Mouse (Mus musculus): ENCODE results near the gene Tmed6. TPM values are rescaled to one million over a fixed set of nuclear protein-coding genes. Genes with fewer than 3 reads are reported as not detected.
"Not testable (repeated sequence)": the region's sequence is repeated elsewhere in the genome, so short reads cannot be mapped to it uniquely, and the experiment has no call there.

Gene Tmed6
- polyA plus RNA-seq, 1 experiment from 2014 or later: not detected

- not testable (repeated sequence) for H3K4me1 ChIP-seq (replicated peaks; ENCODE audit: control insufficient read depth, insufficient read depth, low read length); ATAC-seq (ENCODE audit: low FRiP score); H3K36me3 ChIP-seq (ENCODE audit: control insufficient read depth, insufficient read depth, low read length); H3K4me2 ChIP-seq (replicated peaks; ENCODE audit: low read depth, low read length); H3K27ac ChIP-seq (ENCODE audit: low read depth, low read length); H3K27me3 ChIP-seq (ENCODE audit: control insufficient read depth, insufficient read depth, low read length); H3K9ac ChIP-seq (ENCODE audit: low read depth, low read length); H3K9me3 ChIP-seq (ENCODE audit: control insufficient read depth, low read length); DNase-seq (ENCODE audit: low spot score); H3K4me3 ChIP-seq (ENCODE audit: low read depth, low read length)
- WGBS: 98% methylated on average over 2 of the region's 2 CpGs
These were observed 31.8 kb downstream of the Tmed6 start for GRCm38 (mm10) chr8:107033609-107034008.

DNA sequence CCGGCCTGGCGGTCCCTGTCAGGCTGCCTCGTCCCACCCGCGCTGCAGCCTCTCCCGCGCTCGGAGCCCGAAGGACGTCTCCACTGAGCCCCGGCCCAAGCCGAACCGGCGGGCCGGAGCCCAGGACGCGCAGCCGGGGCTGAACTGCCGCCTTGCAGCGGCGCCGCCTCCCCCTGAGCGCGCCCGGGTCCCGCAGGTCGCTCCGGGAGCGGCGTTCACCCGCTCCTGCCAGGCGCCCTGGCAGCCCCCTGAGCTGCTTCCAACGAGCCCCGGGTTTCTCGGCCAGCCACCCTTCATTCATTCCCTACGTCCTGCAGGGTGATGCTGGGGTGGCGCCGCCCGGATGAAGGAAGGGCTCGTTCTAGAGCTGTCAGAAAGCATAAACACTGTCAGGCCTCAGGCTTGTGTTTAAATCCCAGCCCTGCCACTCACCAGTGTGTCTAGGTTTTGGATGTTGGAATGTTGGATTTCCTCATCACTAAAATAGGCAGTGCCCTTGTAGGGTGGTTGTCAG, 33.8 kb downstream of the Tmed6 start:
- peak overlapping the region; percentile 74 for H3K27ac ChIP-seq (ENCODE audit: low read depth, low read length)
- H3K4me3 ChIP-seq (ENCODE audit: low read depth, low read length): peak overlapping the region; percentile 97

DNA sequence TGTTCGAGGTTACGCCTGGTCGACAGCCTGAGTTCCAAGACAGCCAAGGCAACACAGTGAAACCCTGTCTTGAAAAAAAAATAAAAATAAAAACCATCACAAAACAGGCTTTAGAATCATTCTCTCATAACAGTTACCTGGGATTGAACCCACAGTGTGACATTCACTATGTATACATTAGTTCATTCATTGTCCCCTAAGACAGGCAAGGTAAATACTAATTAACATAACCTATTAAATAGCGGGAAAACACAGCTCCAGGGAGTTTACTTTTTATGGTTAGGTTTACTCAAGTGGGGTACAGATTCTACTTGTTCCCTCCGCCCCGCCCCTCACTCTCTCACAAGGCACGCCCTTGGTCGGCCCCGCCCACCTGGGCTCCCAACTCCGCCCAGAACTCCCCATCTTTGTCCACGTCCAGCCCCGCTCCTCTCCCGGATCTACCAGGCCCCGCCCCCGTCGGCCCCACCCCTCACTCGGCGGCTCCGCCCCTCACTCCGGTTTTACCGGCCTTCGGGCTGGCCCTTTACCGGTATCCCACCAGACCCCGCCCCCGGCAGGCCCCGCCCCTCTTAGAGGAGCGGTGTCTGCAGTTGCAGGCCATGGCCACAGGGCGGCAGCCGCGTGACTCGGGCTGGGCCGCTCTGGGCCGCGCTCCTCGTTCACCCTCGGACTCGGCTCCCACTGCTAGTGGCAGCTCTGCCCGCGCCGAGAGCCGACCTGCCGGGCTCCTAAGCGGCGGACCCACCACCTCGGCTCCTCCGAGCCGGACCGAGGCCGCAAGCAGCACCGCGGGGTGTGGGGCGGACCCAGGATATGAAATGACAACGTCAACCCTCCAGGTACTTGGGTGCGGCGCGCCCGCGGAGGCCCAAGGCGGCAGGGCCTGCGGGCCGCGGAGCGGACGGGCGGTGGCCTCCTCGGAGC, 34.5 kb downstream of the Tmed6 start, which contains the start of gene Vps4a:
Vps4a (plus strand) TSS at position 573 of the 927 bp plus-strand sequence.
- ATAC-seq (ENCODE audit: low FRiP score): peak; percentile 96
- Histone ChIP-seq H3K27ac (ENCODE audit: low read depth, low read length) (peak within 1 kb of the TSS; percentile 74), H3K9me3 (ENCODE audit: control insufficient read depth, low read length) (no peaks in the 10 kb centered on the region), H3K27me3 (ENCODE audit: control insufficient read depth, insufficient read depth, low read length) (no peaks in the 10 kb centered on the region), H3K4me1 (replicated peaks; ENCODE audit: control insufficient read depth, insufficient read depth, low read length) (0 out of 2 replicates have a peak, but pooled peaks cover 4% of the 10 kb centered on the region), H3K4me2 (replicated peaks; ENCODE audit: low read depth, low read length) (peak within 1 kb of the TSS; percentile 83), H3K4me3 (ENCODE audit: low read depth, low read length) (peak within 1 kb of the TSS; percentile 97), H3K36me3 (ENCODE audit: control insufficient read depth, insufficient read depth, low read length) (no peaks in the 10 kb centered on the region), H3K9ac (ENCODE audit: low read depth, low read length) (peak within 1 kb of the TSS; percentile 93)
- 5% methylated on average over 62 of the region's 66 CpGs for WGBS
- peak; percentile 97 for DNase-seq (ENCODE audit: low spot score)

More for the DNA sequence above, 33.8 kb downstream of the Tmed6 start:
- DNase-seq (ENCODE audit: low spot score) (no peak), ATAC-seq (ENCODE audit: low FRiP score) (no peak)
- no peaks in the 10 kb centered on the region for H3K36me3 ChIP-seq (ENCODE audit: control insufficient read depth, insufficient read depth, low read length)
- H3K9me3 ChIP-seq (ENCODE audit: control insufficient read depth, low read length): no peaks in the 10 kb centered on the region
- H3K4me2 ChIP-seq (replicated peaks; ENCODE audit: low read depth, low read length): peak overlapping the region; percentile 83
- H3K9ac ChIP-seq (ENCODE audit: low read depth, low read length): peak overlapping the region; percentile 93
- H3K4me1 ChIP-seq (replicated peaks; ENCODE audit: control insufficient read depth, insufficient read depth, low read length): 0 out of 2 replicates have a peak, but pooled peaks cover 4% of the 10 kb centered on the region
- H3K27me3 ChIP-seq (ENCODE audit: control insufficient read depth, insufficient read depth, low read length): no peaks in the 10 kb centered on the region
- WGBS: under 1% methylated on average over 36 of the region's 40 CpGs

DNA sequence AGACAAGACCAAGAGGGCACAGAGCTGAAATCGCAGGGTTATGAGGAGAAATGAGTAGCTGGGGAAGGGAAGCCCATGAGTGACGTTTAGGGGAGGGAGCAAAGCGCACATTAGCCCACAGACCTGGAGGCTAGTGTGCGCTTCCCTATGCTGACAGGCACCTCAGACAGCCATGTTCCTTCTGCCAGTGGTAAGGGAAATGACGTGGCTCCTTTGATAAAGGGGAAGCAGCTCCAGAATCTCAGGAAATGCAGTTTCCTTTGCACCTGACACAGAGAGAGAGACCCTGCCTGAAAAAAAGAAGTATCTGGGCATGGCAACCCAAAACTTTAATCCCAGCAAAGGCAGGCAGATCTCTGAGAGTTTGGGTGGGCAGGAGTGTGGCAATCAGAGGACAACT, 35.4 kb downstream of the Tmed6 start:
- DNase-seq (ENCODE audit: low spot score) (no peak), ATAC-seq (ENCODE audit: low FRiP score) (no peak)
- Histone ChIP-seq H3K4me2 (replicated peaks; ENCODE audit: low read depth, low read length) (no peak overlapping the region), H3K36me3 (ENCODE audit: control insufficient read depth, insufficient read depth, low read length) (no peaks in the 10 kb centered on the region), H3K27me3 (ENCODE audit: control insufficient read depth, insufficient read depth, low read length) (no peaks in the 10 kb centered on the region), H3K4me1 (replicated peaks; ENCODE audit: control insufficient read depth, insufficient read depth, low read length) (0 out of 2 replicates have a peak, but pooled peaks cover 4% of the 10 kb centered on the region), H3K4me3 (ENCODE audit: low read depth, low read length) (no peak overlapping the region), H3K9me3 (ENCODE audit: control insufficient read depth, low read length) (no peaks in the 10 kb centered on the region), H3K27ac (ENCODE audit: low read depth, low read length) (no peak overlapping the region), H3K9ac (ENCODE audit: low read depth, low read length) (no peak overlapping the region)
- 79% methylated on average over 5 of the region's 5 CpGs for WGBS

- H3K27me3 ChIP-seq (ENCODE audit: control insufficient read depth, insufficient read depth, low read length): no peaks in the 10 kb centered on the region
- H3K4me3 ChIP-seq (ENCODE audit: low read depth, low read length): no peak overlapping the region
- H3K27ac ChIP-seq (ENCODE audit: low read depth, low read length): no peak overlapping the region
- no peak overlapping the region for H3K4me2 ChIP-seq (replicated peaks; ENCODE audit: low read depth, low read length)
- no peaks in the 10 kb centered on the region for H3K36me3 ChIP-seq (ENCODE audit: control insufficient read depth, insufficient read depth, low read length)
- H3K9ac ChIP-seq (ENCODE audit: low read depth, low read length): no peak overlapping the region
- no peak for ATAC-seq (ENCODE audit: low FRiP score)
- DNase-seq (ENCODE audit: low spot score): no peak
- H3K4me1 ChIP-seq (replicated peaks; ENCODE audit: control insufficient read depth, insufficient read depth, low read length): 0 out of 2 replicates have a peak, but pooled peaks cover 4% of the 10 kb centered on the region
- H3K9me3 ChIP-seq (ENCODE audit: control insufficient read depth, low read length): no peaks in the 10 kb centered on the region
- 88% methylated on average over 3 of the region's 3 CpGs for WGBS
These were observed 36.1 kb downstream of the Tmed6 start for GRCm38 (mm10) chr8:107029310-107029709.

DNA sequence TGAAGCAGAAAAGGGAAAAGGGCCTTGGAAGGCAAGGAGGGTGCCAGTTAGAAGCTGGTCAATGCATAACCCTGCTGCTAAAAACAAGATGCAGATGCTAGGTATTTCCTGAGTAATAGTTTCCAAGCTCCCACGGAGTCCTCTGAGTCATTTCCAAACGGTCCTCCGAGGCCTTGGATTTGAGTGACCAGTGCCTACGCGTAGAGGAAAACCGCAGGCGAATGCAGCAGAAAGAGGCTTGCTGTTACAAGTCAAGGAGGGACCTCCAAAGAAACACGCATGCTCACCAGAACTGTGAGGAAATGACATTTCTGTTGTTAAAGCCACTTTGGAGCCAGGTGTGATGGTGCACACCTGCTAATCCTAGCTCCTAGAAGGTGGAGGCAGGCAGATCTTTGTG, 42.0 kb downstream of the Tmed6 start:
- DNase-seq (ENCODE audit: low spot score): no peak
- WGBS: 91% methylated on average over 8 of the region's 8 CpGs
- Histone ChIP-seq H3K36me3 (ENCODE audit: control insufficient read depth, insufficient read depth, low read length) (no peaks in the 10 kb centered on the region), H3K4me2 (replicated peaks; ENCODE audit: low read depth, low read length) (no peak overlapping the region), H3K27ac (ENCODE audit: low read depth, low read length) (no peak overlapping the region), H3K9ac (ENCODE audit: low read depth, low read length) (no peak overlapping the region), H3K4me1 (replicated peaks; ENCODE audit: control insufficient read depth, insufficient read depth, low read length) (no peaks in the 10 kb centered on the region), H3K27me3 (ENCODE audit: control insufficient read depth, insufficient read depth, low read length) (no peaks in the 10 kb centered on the region), H3K4me3 (ENCODE audit: low read depth, low read length) (no peak overlapping the region), H3K9me3 (ENCODE audit: control insufficient read depth, low read length) (no peaks in the 10 kb centered on the region)
- no peak for ATAC-seq (ENCODE audit: low FRiP score)

GRCm38 (mm10) chr8:107014915-107015314, 50.5 kb downstream of the Tmed6 start:
- no peaks in the 10 kb centered on the region for H3K9me3 ChIP-seq (ENCODE audit: control insufficient read depth, low read length)
- H3K4me3 ChIP-seq (ENCODE audit: low read depth, low read length): no peak overlapping the region
- DNase-seq (ENCODE audit: low spot score) (no peak), ATAC-seq (ENCODE audit: low FRiP score) (no peak)
- no peak overlapping the region for H3K9ac ChIP-seq (ENCODE audit: low read depth, low read length)
- 83% methylated on average over 1 of the region's 1 CpGs for WGBS
- H3K4me1 ChIP-seq (replicated peaks; ENCODE audit: control insufficient read depth, insufficient read depth, low read length): no peaks in the 10 kb centered on the region
- no peaks in the 10 kb centered on the region for H3K27me3 ChIP-seq (ENCODE audit: control insufficient read depth, insufficient read depth, low read length)
- H3K4me2 ChIP-seq (replicated peaks; ENCODE audit: low read depth, low read length): no peak overlapping the region
- no peak overlapping the region for H3K27ac ChIP-seq (ENCODE audit: low read depth, low read length)
- H3K36me3 ChIP-seq (ENCODE audit: control insufficient read depth, insufficient read depth, low read length): no peaks in the 10 kb centered on the region

- 72% methylated on average over 2 of the region's 2 CpGs for WGBS
- ATAC-seq (ENCODE audit: low FRiP score): no peak
These were observed 52.8 kb downstream of the Tmed6 start for GRCm38 (mm10) chr8:107012666-107013065.

More at GRCm38 (mm10) chr8:107012666-107013065, 52.8 kb downstream of the Tmed6 start:
- Histone ChIP-seq H3K4me2 (replicated peaks; ENCODE audit: low read depth, low read length) (no peak overlapping the region), H3K27me3 (ENCODE audit: control insufficient read depth, insufficient read depth, low read length) (no peaks in the 10 kb centered on the region), H3K9me3 (ENCODE audit: control insufficient read depth, low read length) (no peaks in the 10 kb centered on the region), H3K4me3 (ENCODE audit: low read depth, low read length) (no peak overlapping the region), H3K27ac (ENCODE audit: low read depth, low read length) (no peak overlapping the region), H3K9ac (ENCODE audit: low read depth, low read length) (no peak overlapping the region), H3K36me3 (ENCODE audit: control insufficient read depth, insufficient read depth, low read length) (no peaks in the 10 kb centered on the region), H3K4me1 (replicated peaks; ENCODE audit: control insufficient read depth, insufficient read depth, low read length) (no peaks in the 10 kb centered on the region)
- no peak for DNase-seq (ENCODE audit: low spot score)

All from hindbrain, embryonic 11.5 days (tissue).